Mouse (Mus musculus) natural killer cell, adult 2 months (primary cell): ENCODE measurements around the gene Derl3.

Experiments used
- DNase-seq, 2 experiments: peaks; one replicate each; pipeline ENCODE4 v3.0.0; 2022; ENCODE audit warnings: low spot score in 2 of 2

The Derl3 gene

GRCm38 (mm10) chr10:75941042-75941824 is 48.0 kb downstream of the Derl3 start:
- no peak for DNase-seq

GRCm38 (mm10) chr10:75942736-75943477 is 49.7 kb downstream of the Derl3 start, which contains the start of gene Vpreb3:
Vpreb3 (plus strand) TSS chr10:75943057.
- no peak for DNase-seq

GRCm38 (mm10) chr10:75944066-75944772 is 51.0 kb downstream of the Derl3 start:
- DNase-seq: no peak

GRCm38 (mm10) chr10:75945213-75945612 is 52.0 kb downstream of the Derl3 start:
- DNase-seq: no peak
